Mouse (Mus musculus) ES-Bruce4 (cell line): ENCODE measurements around the gene Vsig10. TPM values are rescaled to one million over a fixed set of nuclear protein-coding genes. Genes with fewer than 3 reads are reported as not detected.

Source experiments
- H3K27ac ChIP-seq: 2 replicates; pipeline ENCODE4 v1.5.1; 2012; ENCODE audit warnings: low read length, inconsistent platforms; ENCODE audit not compliant: insufficient read depth
- H3K27me3 ChIP-seq: 2 replicates; pipeline ENCODE4 v1.6.1; 2012; ENCODE audit warnings: mild to moderate bottlenecking, low read length, inconsistent platforms; ENCODE audit not compliant: control insufficient read depth, poor library complexity, insufficient read depth, severe bottlenecking
- H3K36me3 ChIP-seq: 2 replicates; pipeline ENCODE4 v1.6.1; 2012; ENCODE audit warnings: inconsistent platforms, mild to moderate bottlenecking, low read length, moderate library complexity; ENCODE audit not compliant: control insufficient read depth, poor library complexity, insufficient read depth, severe bottlenecking
- H3K4me1 ChIP-seq: one replicate; pipeline ENCODE4 v1.8.1; 2011; ENCODE audit warnings: low read length; ENCODE audit not compliant: control insufficient read depth, insufficient read depth
- H3K4me3 ChIP-seq: 2 replicates; pipeline ENCODE4 v1.5.1; 2011; ENCODE audit warnings: low read depth, mild to moderate bottlenecking, low read length
- H3K9ac ChIP-seq: 2 replicates; pipeline ENCODE4 v1.6.1; 2012; ENCODE audit warnings: low read depth, mild to moderate bottlenecking, inconsistent platforms; ENCODE audit not compliant: poor library complexity, severe bottlenecking
- H3K9me3 ChIP-seq: replicated peaks from 2 replicates; pipeline ENCODE4 v1.6.1; 2012; ENCODE audit warnings: mild to moderate bottlenecking, low read length, inconsistent platforms; ENCODE audit not compliant: control insufficient read depth, poor library complexity, insufficient read depth, severe bottlenecking
- CTCF ChIP-seq: IDR thresholded peaks from one replicate; pipeline ENCODE4 v1.8.1; 2011; ENCODE audit warnings: low read depth, low read length
- EP300 ChIP-seq: IDR thresholded peaks from 2 replicates; pipeline ENCODE4 v1.6.1; 2011; ENCODE audit warnings: low read depth, low read length; ENCODE audit not compliant: insufficient read depth
- POLR2A ChIP-seq: IDR thresholded peaks from one replicate; pipeline ENCODE4 v1.8.1; 2011; ENCODE audit warnings: low read length; ENCODE audit not compliant: insufficient read depth
- polyA plus RNA-seq: library from polyadenylated mRNA; stranded (reverse); fragments of >200 nt; gene quantifications from 2 replicates; pipeline ENCODE4 v1.2.4, GENCODE M21; 2011; ENCODE audit warnings: low read depth; ENCODE audit not compliant: missing spikeins, insufficient read depth, insufficient read length

The Vsig10 gene
- polyA plus RNA-seq, 1 experiment: 15.7 TPM

- H3K27ac ChIP-seq: peak overlapping the region; percentile 79
Measured at GRCm38 (mm10) chr5:117355648-117356303, 36.9 kb downstream of the Vsig10 start.

GRCm38 (mm10) chr5:117356365-117357128, 37.7 kb downstream of the Vsig10 start:
- H3K27ac ChIP-seq: peak overlapping the region; percentile 79
- peaks cover 4% of the 10 kb centered on the region for H3K4me1 ChIP-seq
- peak overlapping the region; percentile 35 for H3K4me3 ChIP-seq
- no peaks in the 10 kb centered on the region for H3K36me3 ChIP-seq
- TF ChIP-seq POLR2A (no peak), EP300 (peak; percentile 94)
- H3K27me3 ChIP-seq: no peaks in the 10 kb centered on the region
- no peaks in the 10 kb centered on the region for H3K9me3 ChIP-seq
- peak overlapping the region; percentile 96 for H3K9ac ChIP-seq

More at GRCm38 (mm10) chr5:117355648-117356303, 36.9 kb downstream of the Vsig10 start:
- H3K9ac ChIP-seq: 0 out of 2 replicates have a peak overlapping the region, but pooled peaks have one; percentile 96
- TF ChIP-seq POLR2A: no peak
- TF ChIP-seq EP300: no peak
- TF ChIP-seq CTCF: no peak
- peaks cover 3% of the 10 kb centered on the region for H3K4me1 ChIP-seq
- H3K4me3 ChIP-seq: no peak overlapping the region
- H3K9me3 ChIP-seq: no peaks in the 10 kb centered on the region
- no peaks in the 10 kb centered on the region for H3K36me3 ChIP-seq
- H3K27me3 ChIP-seq: no peaks in the 10 kb centered on the region

GRCm38 (mm10) chr5:117357129-117357477, 38.2 kb downstream of the Vsig10 start, which contains the start of gene Wsb2:
TSS of gene Wsb2 (plus strand) at chr5:117357304.
- no peaks in the 10 kb centered on the region for H3K36me3 ChIP-seq
- peak within 1 kb of the TSS; percentile 69 for H3K4me3 ChIP-seq
- no peaks in the 10 kb centered on the region for H3K9me3 ChIP-seq
- H3K9ac ChIP-seq: peak within 1 kb of the TSS; percentile 96
- TF ChIP-seq CTCF (no peak), POLR2A (no peak), EP300 (no peak)
- H3K4me1 ChIP-seq: peaks cover 8% of the 10 kb centered on the region
- no peaks in the 10 kb centered on the region for H3K27me3 ChIP-seq
- peak within 1 kb of the TSS; percentile 79 for H3K27ac ChIP-seq

GRCm38 (mm10) chr5:117357478-117358247, 38.8 kb downstream of the Vsig10 start:
- Histone ChIP-seq H3K9me3 (no peaks in the 10 kb centered on the region), H3K27me3 (no peaks in the 10 kb centered on the region), H3K27ac (peak overlapping the region; percentile 4), H3K4me3 (peak overlapping the region; percentile 69), H3K9ac (peak overlapping the region; percentile 96), H3K36me3 (no peaks in the 10 kb centered on the region), H3K4me1 (peaks cover 9% of the 10 kb centered on the region)
- TF ChIP-seq EP300: 0 out of 2 replicates have a peak, but pooled peaks have one; percentile 15
- TF ChIP-seq POLR2A: no peak

GRCm38 (mm10) chr5:117358248-117358630, 39.4 kb downstream of the Vsig10 start:
- peaks cover 6% of the 10 kb centered on the region for H3K4me1 ChIP-seq
- peak overlapping the region; percentile 4 for H3K27ac ChIP-seq

More at GRCm38 (mm10) chr5:117358248-117358630, 39.4 kb downstream of the Vsig10 start:
- TF ChIP-seq POLR2A: no peak
- peak overlapping the region; percentile 96 for H3K9ac ChIP-seq
- H3K27me3 ChIP-seq: no peaks in the 10 kb centered on the region
- no peaks in the 10 kb centered on the region for H3K9me3 ChIP-seq
- no peaks in the 10 kb centered on the region for H3K36me3 ChIP-seq
- H3K4me3 ChIP-seq: peak overlapping the region; percentile 69
